Mouse (Mus musculus): Measurements from ENCODE around the gene Cep78. TPM values are rescaled to one million over a fixed set of nuclear protein-coding genes. Genes with fewer than 3 reads are reported as not detected.

Cep78 gene
- polyA plus RNA-seq, 1 experiment from 2014 or later: 4.8 TPM

GRCm38 (mm10) chr19:15998157-15998556 lies 13.4 kb upstream of the Cep78 start:
- no peaks in the 10 kb centered on the region for H3K27me3 ChIP-seq (ENCODE audit: insufficient read depth, low read length)
- H3K27ac ChIP-seq (ENCODE audit: low read depth): no peak overlapping the region
- ATAC-seq: no peak
- no peaks in the 10 kb centered on the region for H3K9me3 ChIP-seq (ENCODE audit: low read length)
- peak; percentile 57 for DNase-seq
- TF ChIP-seq EP300 (IDR thresholded peaks at IDR 0.05; ENCODE audit: low read depth) (no peak), CTCF (IDR thresholded peaks at IDR 0.05; ENCODE audit: low read depth) (peak; percentile 83)
- 2% methylated on average over 3 of the region's 3 CpGs for WGBS (ENCODE audit: insufficient replicate concordance)
- H3K4me1 ChIP-seq (ENCODE audit: insufficient read depth): no peaks in the 10 kb centered on the region
- no peak overlapping the region for H3K4me3 ChIP-seq (ENCODE audit: low read depth, low read length)
- H3K9ac ChIP-seq (replicated peaks): no peak overlapping the region
- no peaks in the 10 kb centered on the region for H3K36me3 ChIP-seq (replicated peaks; ENCODE audit: insufficient read depth, low read length)
- H3K4me2 ChIP-seq (ENCODE audit: low read depth, low read length): no peak overlapping the region

GRCm38 (mm10) chr19:15996901-15997564 lies 12.2 kb upstream of the Cep78 start:
- no peak overlapping the region for H3K27ac ChIP-seq (ENCODE audit: low read depth)
- H3K9ac ChIP-seq (replicated peaks): no peak overlapping the region
- no peaks in the 10 kb centered on the region for H3K36me3 ChIP-seq (replicated peaks; ENCODE audit: insufficient read depth, low read length)
- no peaks in the 10 kb centered on the region for H3K27me3 ChIP-seq (ENCODE audit: insufficient read depth, low read length)
- WGBS (ENCODE audit: insufficient replicate concordance): 67% methylated on average over 12 of the region's 12 CpGs
- no peak for DNase-seq
- no peak overlapping the region for H3K4me2 ChIP-seq (ENCODE audit: low read depth, low read length)
- H3K4me3 ChIP-seq (ENCODE audit: low read depth, low read length): no peak overlapping the region
- H3K9me3 ChIP-seq (ENCODE audit: low read length): no peaks in the 10 kb centered on the region
- TF ChIP-seq CTCF (IDR thresholded peaks at IDR 0.05; ENCODE audit: low read depth): no peak
- TF ChIP-seq EP300 (IDR thresholded peaks at IDR 0.05; ENCODE audit: low read depth): no peak
- no peaks in the 10 kb centered on the region for H3K4me1 ChIP-seq (ENCODE audit: insufficient read depth)
- ATAC-seq: no peak

GRCm38 (mm10) chr19:15990102-15990501 lies 5.3 kb upstream of the Cep78 start:
- no peak for ATAC-seq
- Histone ChIP-seq H3K4me1 (ENCODE audit: insufficient read depth) (peaks cover 2% of the 10 kb centered on the region), H3K9me3 (ENCODE audit: low read length) (no peaks in the 10 kb centered on the region), H3K4me3 (ENCODE audit: low read depth, low read length) (no peak overlapping the region), H3K27ac (ENCODE audit: low read depth) (no peak overlapping the region), H3K4me2 (ENCODE audit: low read depth, low read length) (no peak overlapping the region), H3K9ac (replicated peaks) (no peak overlapping the region), H3K36me3 (replicated peaks; ENCODE audit: insufficient read depth, low read length) (no peaks in the 10 kb centered on the region), H3K27me3 (ENCODE audit: insufficient read depth, low read length) (no peaks in the 10 kb centered on the region)
- no peak for DNase-seq
- WGBS (ENCODE audit: insufficient replicate concordance): 65% methylated on average over 1 of the region's 1 CpGs
- TF ChIP-seq CTCF (IDR thresholded peaks at IDR 0.05; ENCODE audit: low read depth) (no peak), EP300 (IDR thresholded peaks at IDR 0.05; ENCODE audit: low read depth) (no peak)

- 29% methylated on average over 10 of the region's 10 CpGs for WGBS (ENCODE audit: insufficient replicate concordance)
- ATAC-seq: peak; percentile 7
- Histone ChIP-seq H3K27ac (ENCODE audit: low read depth) (no peak overlapping the region), H3K9ac (replicated peaks) (no peak overlapping the region; the same call in 1 of the 2 replicates), H3K9me3 (ENCODE audit: low read length) (no peaks in the 10 kb centered on the region), H3K36me3 (replicated peaks; ENCODE audit: insufficient read depth, low read length) (no peaks in the 10 kb centered on the region; the same call in 1 of the 2 replicates), H3K4me1 (ENCODE audit: insufficient read depth) (peaks cover 6% of the 10 kb centered on the region), H3K4me3 (ENCODE audit: low read depth, low read length) (peak overlapping the region; percentile 92), H3K4me2 (ENCODE audit: low read depth, low read length) (peak overlapping the region; percentile 96), H3K27me3 (ENCODE audit: insufficient read depth, low read length) (no peaks in the 10 kb centered on the region)
- TF ChIP-seq EP300 (IDR thresholded peaks at IDR 0.05; ENCODE audit: low read depth) (no peak), CTCF (IDR thresholded peaks at IDR 0.05; ENCODE audit: low read depth) (no peak)
- DNase-seq: no peak
These were observed 454 bp upstream of the Cep78 start for GRCm38 (mm10) chr19:15985172-15985713.

GRCm38 (mm10) chr19:15983739-15984344 lies 947 bp downstream of the Cep78 start:
- Histone ChIP-seq H3K27me3 (ENCODE audit: insufficient read depth, low read length) (no peaks in the 10 kb centered on the region), H3K9ac (replicated peaks) (peak overlapping the region; percentile 81), H3K36me3 (replicated peaks; ENCODE audit: insufficient read depth, low read length) (peaks cover 3% of the 10 kb centered on the region), H3K9me3 (ENCODE audit: low read length) (no peaks in the 10 kb centered on the region), H3K4me1 (ENCODE audit: insufficient read depth) (peaks cover 6% of the 10 kb centered on the region), H3K4me3 (ENCODE audit: low read depth, low read length) (peak overlapping the region; percentile 92), H3K4me2 (ENCODE audit: low read depth, low read length) (peak overlapping the region; percentile 96), H3K27ac (ENCODE audit: low read depth) (no peak overlapping the region; the same call in 1 of the 2 replicates)
- no peak for ATAC-seq
- TF ChIP-seq CTCF (IDR thresholded peaks at IDR 0.05; ENCODE audit: low read depth) (no peak), EP300 (IDR thresholded peaks at IDR 0.05; ENCODE audit: low read depth) (no peak)
- WGBS (ENCODE audit: insufficient replicate concordance): 52% methylated on average over 15 of the region's 15 CpGs
- no peak for DNase-seq

- no peak for DNase-seq
- 65% methylated on average over 9 of the region's 10 CpGs for WGBS (ENCODE audit: insufficient replicate concordance)
- Histone ChIP-seq H3K27ac (ENCODE audit: low read depth) (no peak overlapping the region), H3K27me3 (ENCODE audit: insufficient read depth, low read length) (no peaks in the 10 kb centered on the region), H3K9me3 (ENCODE audit: low read length) (no peaks in the 10 kb centered on the region), H3K9ac (replicated peaks) (no peak overlapping the region), H3K4me2 (ENCODE audit: low read depth, low read length) (no peak overlapping the region), H3K36me3 (replicated peaks; ENCODE audit: insufficient read depth, low read length) (peaks cover 3% of the 10 kb centered on the region), H3K4me1 (ENCODE audit: insufficient read depth) (peaks cover 6% of the 10 kb centered on the region), H3K4me3 (ENCODE audit: low read depth, low read length) (no peak overlapping the region)
- ATAC-seq: no peak
- TF ChIP-seq CTCF (IDR thresholded peaks at IDR 0.05; ENCODE audit: low read depth) (no peak), EP300 (IDR thresholded peaks at IDR 0.05; ENCODE audit: low read depth) (no peak)
These were observed 1.7 kb downstream of the Cep78 start for GRCm38 (mm10) chr19:15982926-15983738.

Measured in liver, postnatal 0 days (tissue).